Mouse (Mus musculus): ENCODE data around the gene Nfe2l1. TPM values are rescaled to one million over a fixed set of nuclear protein-coding genes. Genes with fewer than 3 reads are reported as not detected.
"Not testable (repeated sequence)": the region's sequence is repeated elsewhere in the genome, so short reads cannot be mapped to it uniquely, and the experiment has no call there.

The Nfe2l1 gene
- total and polyA plus RNA-seq, 3 experiments: 395 to 436 (median 397) TPM

GRCm38 (mm10) chr11:96784847-96785246 is 44.9 kb downstream of the Nfe2l1 start:
- H3K9ac ChIP-seq (ENCODE audit: low read depth, low read length); H3K36me3 ChIP-seq (ENCODE audit: control insufficient read depth, insufficient read depth, low read length); H3K79me2 ChIP-seq (replicated peaks; ENCODE audit: control insufficient read depth, insufficient read depth, low read length); H3K4me1 ChIP-seq (ENCODE audit: control insufficient read depth, insufficient read depth, low read length); H3K4me3 ChIP-seq; H3K27ac ChIP-seq; intact Hi-C loops (cut with DNase I); H3K27me3 ChIP-seq (ENCODE audit: control insufficient read depth, insufficient read depth, low read length): not testable (repeated sequence)
- 11% methylated on average over 7 of the region's 7 CpGs for WGBS
- peak; percentile 73 for TF ChIP-seq CTCF (IDR thresholded peaks at IDR 0.05)
- DNase-seq: peak; percentile 45 to 66

GRCm38 (mm10) chr11:96781425-96781824 is 48.3 kb downstream of the Nfe2l1 start:
- WGBS: 80% methylated on average over 2 of the region's 2 CpGs
- no peaks in the 10 kb centered on the region for H3K27me3 ChIP-seq (ENCODE audit: control insufficient read depth, insufficient read depth, low read length)
- H3K79me2 ChIP-seq (replicated peaks; ENCODE audit: control insufficient read depth, insufficient read depth, low read length): no peaks in the 10 kb centered on the region
- H3K27ac ChIP-seq: no peak overlapping the region
- intact Hi-C loops (cut with DNase I): no loop called here
- no peak overlapping the region for H3K4me3 ChIP-seq
- H3K36me3 ChIP-seq (ENCODE audit: control insufficient read depth, insufficient read depth, low read length): no peaks in the 10 kb centered on the region
- H3K9ac ChIP-seq (ENCODE audit: low read depth, low read length): no peak overlapping the region
- peaks cover 3% of the 10 kb centered on the region for H3K4me1 ChIP-seq (ENCODE audit: control insufficient read depth, insufficient read depth, low read length)
- TF ChIP-seq CTCF (IDR thresholded peaks at IDR 0.05) (peak; percentile 63), EP300 (IDR thresholded peaks at IDR 0.05; ENCODE audit: insufficient read depth, low read depth, low read length) (no peak), POLR2A (IDR thresholded peaks at IDR 0.05; ENCODE audit: insufficient read depth, low read depth, low read length) (no peak)
- DNase-seq: no peak

GRCm38 (mm10) chr11:96780306-96780705 is 49.5 kb downstream of the Nfe2l1 start:
- intact Hi-C loops (cut with DNase I): no loop called here
- Histone ChIP-seq H3K36me3 (ENCODE audit: control insufficient read depth, insufficient read depth, low read length) (0 out of 2 replicates have a peak, but pooled peaks cover 2% of the 10 kb centered on the region), H3K4me3 (no peak overlapping the region), H3K9ac (ENCODE audit: low read depth, low read length) (no peak overlapping the region), H3K27me3 (ENCODE audit: control insufficient read depth, insufficient read depth, low read length) (no peaks in the 10 kb centered on the region), H3K79me2 (replicated peaks; ENCODE audit: control insufficient read depth, insufficient read depth, low read length) (no peaks in the 10 kb centered on the region), H3K4me1 (ENCODE audit: control insufficient read depth, insufficient read depth, low read length) (peaks cover 6% of the 10 kb centered on the region), H3K27ac (no peak overlapping the region)
- 68% methylated on average over 5 of the region's 5 CpGs for WGBS
- DNase-seq: no peak
- TF ChIP-seq CTCF (IDR thresholded peaks at IDR 0.05): no peak
- TF ChIP-seq EP300 (IDR thresholded peaks at IDR 0.05; ENCODE audit: insufficient read depth, low read depth, low read length): no peak
- no peak for TF ChIP-seq POLR2A (IDR thresholded peaks at IDR 0.05; ENCODE audit: insufficient read depth, low read depth, low read length)

GRCm38 (mm10) chr11:96778061-96778627 is 51.6 kb downstream of the Nfe2l1 start:
- intact Hi-C loops (cut with DNase I): loop anchor here (5.0 kb wide), 1 partner anchor 84 kb away; no protein-coding TSS in a partner anchor
- H3K27ac ChIP-seq: peak overlapping the region; percentile 78
- not testable (repeated sequence) for H3K36me3 ChIP-seq (ENCODE audit: control insufficient read depth, insufficient read depth, low read length); DNase-seq; H3K79me2 ChIP-seq (replicated peaks; ENCODE audit: control insufficient read depth, insufficient read depth, low read length); H3K4me1 ChIP-seq (ENCODE audit: control insufficient read depth, insufficient read depth, low read length); H3K27me3 ChIP-seq (ENCODE audit: control insufficient read depth, insufficient read depth, low read length)
- peak overlapping the region; percentile 82 for H3K4me3 ChIP-seq
- H3K9ac ChIP-seq (ENCODE audit: low read depth, low read length): peak overlapping the region; percentile 42; the same call in 1 of the 2 replicates
- 61% methylated on average over 10 of the region's 10 CpGs for WGBS

- intact Hi-C loops (cut with DNase I): loop anchor here (2.0 to 5.0 kb wide), 2 partner anchors 16 to 85 kb away; no protein-coding TSS in a partner anchor
- no peaks in the 10 kb centered on the region for H3K79me2 ChIP-seq (replicated peaks; ENCODE audit: control insufficient read depth, insufficient read depth, low read length)
- H3K27me3 ChIP-seq (ENCODE audit: control insufficient read depth, insufficient read depth, low read length): no peaks in the 10 kb centered on the region
- TF ChIP-seq EP300 (IDR thresholded peaks at IDR 0.05; ENCODE audit: insufficient read depth, low read depth, low read length) (no peak), POLR2A (IDR thresholded peaks at IDR 0.05; ENCODE audit: insufficient read depth, low read depth, low read length) (peak; percentile 85), CTCF (IDR thresholded peaks at IDR 0.05) (peak; percentile 96)
- peak within 1 kb of the TSS; percentile 78 for H3K27ac ChIP-seq
- DNase-seq: peak; percentile 99 to 100
- H3K36me3 ChIP-seq (ENCODE audit: control insufficient read depth, insufficient read depth, low read length): 0 out of 2 replicates have a peak, but pooled peaks cover 2% of the 10 kb centered on the region
- H3K4me3 ChIP-seq: peak within 1 kb of the TSS; percentile 82
- H3K4me1 ChIP-seq (ENCODE audit: control insufficient read depth, insufficient read depth, low read length): peaks cover 9% of the 10 kb centered on the region
- WGBS: 1% methylated on average over 59 of the region's 59 CpGs
- peak within 1 kb of the TSS; percentile 84 for H3K9ac ChIP-seq (ENCODE audit: low read depth, low read length)
Measured at GRCm38 (mm10) chr11:96776968-96777962, 52.5 kb downstream of the Nfe2l1 start, which contains the start of gene Snx11. Snx11 (minus strand) TSS chr11:96777559.

- TF ChIP-seq POLR2A (IDR thresholded peaks at IDR 0.05; ENCODE audit: insufficient read depth, low read depth, low read length) (no peak), CTCF (IDR thresholded peaks at IDR 0.05) (peak; percentile 47), EP300 (IDR thresholded peaks at IDR 0.05; ENCODE audit: insufficient read depth, low read depth, low read length) (no peak)
- DNase-seq: no peak
- Histone ChIP-seq H3K9ac (ENCODE audit: low read depth, low read length) (no peak overlapping the region), H3K79me2 (replicated peaks; ENCODE audit: control insufficient read depth, insufficient read depth, low read length) (no peaks in the 10 kb centered on the region), H3K27me3 (ENCODE audit: control insufficient read depth, insufficient read depth, low read length) (no peaks in the 10 kb centered on the region), H3K36me3 (ENCODE audit: control insufficient read depth, insufficient read depth, low read length) (0 out of 2 replicates have a peak, but pooled peaks cover 2% of the 10 kb centered on the region), H3K4me3 (no peak overlapping the region), H3K27ac (peak overlapping the region; percentile 75), H3K4me1 (ENCODE audit: control insufficient read depth, insufficient read depth, low read length) (peaks cover 9% of the 10 kb centered on the region)
- intact Hi-C loops (cut with DNase I): loop anchor here (2.0 to 5.0 kb wide), 2 partner anchors 15 to 86 kb away; no protein-coding TSS in a partner anchor
- 47% methylated on average over 3 of the region's 3 CpGs for WGBS
Measured at GRCm38 (mm10) chr11:96776068-96776467, 53.7 kb downstream of the Nfe2l1 start.
